ENCODE assay signal across 15 mouse cellular contexts in the genomic region with DNA sequence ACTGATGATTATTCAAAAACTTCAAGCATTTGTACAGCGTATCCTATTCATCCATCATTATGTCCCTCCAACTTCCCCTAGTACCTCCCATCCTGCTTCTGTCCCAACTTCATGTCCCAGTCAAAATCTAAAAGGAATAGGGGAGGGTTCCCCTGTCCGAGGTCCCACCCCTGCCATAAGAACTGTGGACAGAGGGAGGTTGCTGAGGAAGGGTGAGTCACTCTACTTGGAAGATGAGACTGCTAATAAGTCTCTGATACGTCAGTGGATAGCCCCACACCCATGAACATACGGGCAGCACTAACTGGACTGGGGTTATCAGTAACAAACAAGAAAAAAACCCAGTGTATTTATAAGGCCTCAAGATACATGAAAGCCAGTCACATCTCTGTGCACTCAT. TPM values are rescaled to one million over a fixed set of nuclear protein-coding genes. Genes with fewer than 3 reads are reported as not detected.
A peak's percentile ranks its signal among the peaks of the same experiment; 100 is the strongest.
DNase-seq lines count a peak whose midpoint lies in the region; ATAC-seq and TF ChIP-seq lines count a peak whose summit lies in the region.
"Had no signal": no experiment of that assay in that cellular context is flagged by ENCODE, and none has a peak within 500 bp of the region (broad histone marks: within the 10 kb centered on the region; RNA-seq: fewer than 3 reads in every experiment).

No protein-coding gene starts in this region.

- H3K4me1 ChIP-seq in kidney, postnatal 0 days (replicated peaks; ENCODE audit: insufficient read depth, low read length): peaks cover 26% of the 10 kb centered on the region
- peaks cover 20% of the 10 kb centered on the region for H3K4me1 ChIP-seq in kidney, embryonic 14.5 days (ENCODE audit: control insufficient read depth, insufficient read depth, low read length)
- peaks cover 52% of the 10 kb centered on the region for H3K4me1 ChIP-seq in heart, embryonic 13.5 days

- H3K4me3 ChIP-seq in kidney, postnatal 0 days (replicated peaks; ENCODE audit: low read depth, low read length): no peak overlapping the region
- no peak overlapping the region for H3K4me3 ChIP-seq in kidney, embryonic 14.5 days (ENCODE audit: low read length)
- no peak overlapping the region for H3K4me3 ChIP-seq in heart, embryonic 13.5 days
- H3K4me3 ChIP-seq: embryonic facial prominence, embryonic 13.5 days; forebrain, embryonic 12.5 days; limb, embryonic 12.5 days; midbrain, embryonic 15.5 days; neural tube, embryonic 12.5 days had no signal

- no peak for ATAC-seq in kidney, postnatal 0 days (replicated peaks; ENCODE audit: low FRiP score, low read depth)
- no peak for ATAC-seq in kidney, embryonic 14.5 days (ENCODE audit: low FRiP score, low TSS enrichment)
- ATAC-seq in heart, embryonic 13.5 days (ENCODE audit: extremely low read depth, insufficient number of reproducible peaks, low FRiP score, low TSS enrichment): no peak
- ATAC-seq: midbrain, embryonic 15.5 days had no signal

- no peaks in the 10 kb centered on the region for H3K36me3 ChIP-seq in kidney, postnatal 0 days (ENCODE audit: insufficient read depth, low read length)
- no peaks in the 10 kb centered on the region for H3K36me3 ChIP-seq in kidney, embryonic 14.5 days (ENCODE audit: control insufficient read depth, insufficient read depth, low read length)
- no peaks in the 10 kb centered on the region for H3K36me3 ChIP-seq in heart, embryonic 13.5 days
- H3K36me3 ChIP-seq: embryonic facial prominence, embryonic 13.5 days; forebrain, embryonic 12.5 days; limb, embryonic 12.5 days; midbrain, embryonic 15.5 days; neural tube, embryonic 12.5 days had no signal

- peak; percentile 36 for DNase-seq in adrenal gland, postnatal 10 days
- DNase-seq in adrenal gland, postnatal 25 days: no peak
- DNase-seq in kidney, postnatal 0 days (ENCODE audit: low spot score): peak; percentile 39
- peak; percentile 27 to 74 for DNase-seq in kidney, postnatal 36 days
- no peak for DNase-seq in urinary bladder, postnatal 4 days (ENCODE audit: low spot score in 2 of 2)
- DNase-seq in c-Kit-positive CD71-positive TER-119-positive erythroid progenitor cells, embryonic 14.5 days (ENCODE audit: low spot score): no peak
- DNase-seq: B cell, adult 2 months; cerebellum, postnatal 36 days had no signal

- 65% methylated on average over 4 of the region's 4 CpGs for WGBS in kidney, postnatal 0 days
- 66% methylated on average over 4 of the region's 4 CpGs for WGBS in kidney, embryonic 14.5 days
- 54% methylated on average over 4 of the region's 4 CpGs for WGBS in heart, embryonic 13.5 days

- no peak for TF ChIP-seq CTCF in kidney, postnatal 0 days (IDR thresholded peaks at IDR 0.05; ENCODE audit: low read depth)

- H3K27ac ChIP-seq in kidney, postnatal 0 days: no peak overlapping the region
- no peak overlapping the region for H3K27ac ChIP-seq in kidney, embryonic 14.5 days (ENCODE audit: low read depth, low read length)
- peak overlapping the region; percentile 53; the same call in 1 of the 2 replicates for H3K27ac ChIP-seq in heart, embryonic 13.5 days (replicated peaks)
- H3K27ac ChIP-seq: embryonic facial prominence, embryonic 13.5 days; forebrain, embryonic 12.5 days; limb, embryonic 12.5 days; midbrain, embryonic 15.5 days; neural tube, embryonic 12.5 days had no signal

- no peaks in the 10 kb centered on the region for H3K9me3 ChIP-seq in kidney, postnatal 0 days (replicated peaks; ENCODE audit: low read length)
- H3K9me3 ChIP-seq in kidney, embryonic 14.5 days (ENCODE audit: control insufficient read depth, low read length): no peaks in the 10 kb centered on the region
- no peaks in the 10 kb centered on the region for H3K9me3 ChIP-seq in heart, embryonic 13.5 days
- H3K9me3 ChIP-seq: embryonic facial prominence, embryonic 13.5 days; forebrain, embryonic 12.5 days; limb, embryonic 12.5 days; midbrain, embryonic 15.5 days; neural tube, embryonic 12.5 days had no signal

- H3K4me2 ChIP-seq in kidney, postnatal 0 days (ENCODE audit: low read length): no peak overlapping the region
- H3K4me2 ChIP-seq in kidney, embryonic 14.5 days (replicated peaks; ENCODE audit: low read depth, low read length): no peak overlapping the region
- no peak overlapping the region for H3K4me2 ChIP-seq in heart, embryonic 13.5 days
- H3K4me2 ChIP-seq: embryonic facial prominence, embryonic 13.5 days; forebrain, embryonic 12.5 days; limb, embryonic 12.5 days; midbrain, embryonic 15.5 days; neural tube, embryonic 12.5 days had no signal

- no peak overlapping the region for H3K9ac ChIP-seq in kidney, postnatal 0 days (ENCODE audit: low read depth, low read length)
- no peak overlapping the region for H3K9ac ChIP-seq in kidney, embryonic 14.5 days (ENCODE audit: low read depth, low read length)
- no peak overlapping the region for H3K9ac ChIP-seq in heart, embryonic 13.5 days
- H3K9ac ChIP-seq: embryonic facial prominence, embryonic 13.5 days; forebrain, embryonic 12.5 days; limb, embryonic 12.5 days; midbrain, embryonic 15.5 days; neural tube, embryonic 12.5 days had no signal

- H3K27me3 ChIP-seq in kidney, postnatal 0 days (ENCODE audit: insufficient read depth, low read length): no peaks in the 10 kb centered on the region
- no peaks in the 10 kb centered on the region for H3K27me3 ChIP-seq in kidney, embryonic 14.5 days (ENCODE audit: control insufficient read depth, insufficient read depth, low read length)
- no peaks in the 10 kb centered on the region for H3K27me3 ChIP-seq in heart, embryonic 13.5 days (replicated peaks)
- H3K27me3 ChIP-seq: embryonic facial prominence, embryonic 13.5 days; forebrain, embryonic 12.5 days; limb, embryonic 12.5 days; midbrain, embryonic 15.5 days; neural tube, embryonic 12.5 days had no signal

RNA-seq across cellular contexts. Expression of a gene that starts 29.0 kb away (rescaled TPM):
- 10 to 100 TPM; 59.4 to 64.1 TPM for total RNA-seq in adrenal gland, postnatal 10 days (2021)
- total RNA-seq in adrenal gland, postnatal 25 days (2021): 67.4 and 93.7 TPM in 2 replicates
- polyA plus RNA-seq in kidney, postnatal 0 days (2015; fragmentation: Nextera tagmentation; extraction: Ambion mirVana): 21.0 and 24.3 TPM in 2 replicates
- 19.6 and 26.1 TPM in 2 replicates for polyA plus RNA-seq in kidney, embryonic 14.5 days (2014; fragmentation: Nextera tagmentation; extraction: Ambion mirVana)
- 58.4 and 58.5 TPM in 2 replicates for polyA plus RNA-seq in heart, embryonic 13.5 days (2015; fragmentation: Nextera tagmentation; extraction: Ambion mirVana)

Comparison
In these comparisons a context has a peak if more than half of its experiments do, and no peak if none do; other contexts are left out.
1. DNase-seq: peak in adrenal gland, postnatal 10 days (single experiment), kidney, postnatal 0 days (single experiment) and kidney, postnatal 36 days (2 of 2); none in adrenal gland, postnatal 25 days (single experiment), urinary bladder, postnatal 4 days (0 of 2) and c-Kit-positive CD71-positive TER-119-positive erythroid progenitor cells, embryonic 14.5 days (single experiment).